Mouse (Mus musculus) neural tube, embryonic 10.5 days (tissue): ENCODE results near the gene Reep6.

ENCODE experiments used
- DNase-seq: peaks from one replicate; pipeline ENCODE4 v3.0.0-alpha.2; 2017; ENCODE audit warnings: low spot score; ENCODE audit errors: extremely low spot score

The Reep6 gene

GRCm38 (mm10) chr10:80384115-80384639, 54.4 kb downstream of the Reep6 start:
- no peak for DNase-seq

- no peak for DNase-seq
Observed at GRCm38 (mm10) chr10:80384709-80385108, 55.0 kb downstream of the Reep6 start.

- no peak for DNase-seq
Observed at GRCm38 (mm10) chr10:80385310-80385709, 55.6 kb downstream of the Reep6 start.
